Mouse (Mus musculus): ENCODE data around the gene Gsg1l.

The Gsg1l gene

DNA sequence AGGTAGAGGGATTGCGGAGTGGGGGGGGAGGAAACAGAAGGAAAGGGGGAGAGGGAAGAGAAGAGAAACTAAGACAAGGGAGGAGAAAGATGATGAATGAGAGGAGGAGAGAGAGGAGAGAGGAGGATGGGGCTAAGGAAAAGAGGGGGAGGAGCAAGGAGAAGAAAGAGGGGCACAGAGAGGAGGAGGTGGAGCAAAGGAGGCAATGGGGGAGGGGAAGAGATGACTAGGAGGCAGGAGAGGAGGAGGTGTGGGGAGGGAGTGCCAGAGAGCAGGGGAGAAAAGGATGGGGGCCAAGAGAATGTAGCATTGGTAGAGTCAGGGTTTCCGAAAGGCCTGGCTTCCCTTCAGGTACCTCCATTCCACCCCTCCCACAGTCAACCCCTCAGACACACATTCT, 147.9 kb downstream of the Gsg1l start:
- no peak for DNase-seq (ENCODE audit: low spot score)

DNA sequence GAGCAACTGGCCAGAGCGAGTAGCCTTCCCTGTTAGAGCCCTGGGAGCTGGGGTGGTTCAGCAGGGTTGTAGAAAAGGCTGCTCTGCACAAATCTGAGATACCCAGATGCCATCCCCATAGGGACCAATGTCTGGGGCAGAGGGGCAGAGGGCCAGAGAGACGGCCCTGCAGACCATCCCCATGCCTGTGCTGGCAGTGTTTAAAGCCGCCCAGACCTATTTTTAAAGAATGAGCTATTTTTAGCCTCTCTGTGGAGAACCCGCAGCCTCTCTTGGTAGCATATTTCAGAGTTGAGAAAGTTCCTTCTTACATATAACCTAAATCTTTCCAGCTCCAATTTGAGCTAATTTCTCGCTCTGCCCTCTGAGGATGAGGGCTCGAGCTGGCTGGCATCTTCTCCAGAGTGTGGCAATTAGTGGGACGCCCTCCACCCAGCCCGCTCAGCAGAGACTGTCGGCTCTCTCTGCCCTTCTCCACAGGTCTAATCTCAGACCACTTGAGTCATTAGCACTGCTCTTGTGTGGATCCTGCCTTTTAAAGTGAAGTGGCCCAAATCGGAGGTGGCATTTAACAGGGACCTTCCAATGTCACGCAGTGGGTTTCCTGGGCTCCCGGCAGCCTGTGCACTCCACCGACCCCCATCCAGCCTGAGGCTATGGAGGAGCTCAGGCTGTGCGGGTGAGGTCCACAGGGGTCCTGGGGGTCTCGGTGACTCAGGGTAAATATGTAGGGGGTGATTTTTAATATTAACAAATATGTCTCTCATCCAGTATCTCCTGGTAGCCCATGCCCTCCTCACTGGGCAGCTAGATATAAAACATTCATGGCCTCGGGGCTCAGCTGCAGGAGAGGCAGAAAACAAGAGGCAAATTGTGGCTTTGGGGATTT, 148.6 kb downstream of the Gsg1l start:
- DNase-seq (ENCODE audit: low spot score), result no peak

DNA sequence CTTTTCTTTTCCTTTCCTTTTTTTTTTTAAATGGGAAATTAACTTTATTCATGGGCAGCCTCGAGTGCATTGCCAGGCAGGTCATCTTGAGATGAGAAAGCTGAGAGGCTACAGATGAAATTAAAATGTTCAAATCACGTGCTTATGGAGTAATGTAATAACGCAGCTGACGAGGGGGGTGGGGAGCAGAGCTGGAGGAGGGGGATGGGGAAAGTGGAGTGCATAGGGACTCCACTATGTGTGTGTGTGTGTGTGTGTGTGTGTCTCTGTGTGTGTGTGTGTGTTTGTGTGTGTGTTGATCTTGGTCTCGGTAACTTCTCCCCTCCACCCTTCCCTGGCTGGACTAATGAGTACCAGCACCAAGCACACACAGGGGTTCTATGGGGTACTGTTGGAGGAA, 150.6 kb downstream of the Gsg1l start:
- no peak for DNase-seq (ENCODE audit: low spot score)

DNA sequence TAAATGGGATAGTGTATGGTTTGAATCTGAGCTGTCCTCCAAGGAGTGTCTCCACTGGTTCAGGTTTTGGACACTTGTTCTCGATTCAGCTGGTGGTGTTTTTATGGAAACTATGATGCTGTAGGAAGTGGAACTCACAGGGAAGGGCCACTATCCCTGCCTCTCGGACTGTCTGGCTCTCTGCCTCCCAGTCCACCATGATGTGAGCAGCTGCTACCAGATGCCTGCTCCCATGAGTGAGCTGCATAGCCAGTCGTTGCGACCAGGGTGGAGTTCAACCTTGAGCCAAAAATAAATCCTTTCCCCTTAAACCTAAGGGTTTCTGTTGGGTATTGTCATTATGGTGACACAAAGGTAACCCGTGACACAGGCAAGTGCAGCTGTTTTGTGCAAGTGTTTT, 158.2 kb downstream of the Gsg1l start:
- no peak for DNase-seq (ENCODE audit: low spot score)

DNA sequence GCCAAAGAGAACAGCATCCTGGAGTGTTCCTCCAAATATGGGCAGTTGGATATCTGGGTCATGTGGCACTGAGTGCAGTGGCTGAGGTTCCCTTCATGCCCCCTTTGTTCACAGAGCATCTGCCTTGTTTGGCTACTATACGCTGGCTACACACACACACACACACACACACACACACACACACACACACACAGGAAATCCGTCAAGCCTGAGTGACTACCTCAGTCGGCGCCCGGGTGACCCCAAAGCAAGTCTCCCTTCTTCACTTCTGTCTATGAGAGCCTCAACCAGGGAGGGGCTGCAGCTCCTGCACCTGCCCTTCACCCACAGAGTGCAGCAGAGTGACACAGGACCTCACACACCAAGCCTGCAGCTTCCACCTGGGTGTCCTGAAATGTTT, 161.4 kb downstream of the Gsg1l start:
- DNase-seq (ENCODE audit: low spot score), result no peak

DNA sequence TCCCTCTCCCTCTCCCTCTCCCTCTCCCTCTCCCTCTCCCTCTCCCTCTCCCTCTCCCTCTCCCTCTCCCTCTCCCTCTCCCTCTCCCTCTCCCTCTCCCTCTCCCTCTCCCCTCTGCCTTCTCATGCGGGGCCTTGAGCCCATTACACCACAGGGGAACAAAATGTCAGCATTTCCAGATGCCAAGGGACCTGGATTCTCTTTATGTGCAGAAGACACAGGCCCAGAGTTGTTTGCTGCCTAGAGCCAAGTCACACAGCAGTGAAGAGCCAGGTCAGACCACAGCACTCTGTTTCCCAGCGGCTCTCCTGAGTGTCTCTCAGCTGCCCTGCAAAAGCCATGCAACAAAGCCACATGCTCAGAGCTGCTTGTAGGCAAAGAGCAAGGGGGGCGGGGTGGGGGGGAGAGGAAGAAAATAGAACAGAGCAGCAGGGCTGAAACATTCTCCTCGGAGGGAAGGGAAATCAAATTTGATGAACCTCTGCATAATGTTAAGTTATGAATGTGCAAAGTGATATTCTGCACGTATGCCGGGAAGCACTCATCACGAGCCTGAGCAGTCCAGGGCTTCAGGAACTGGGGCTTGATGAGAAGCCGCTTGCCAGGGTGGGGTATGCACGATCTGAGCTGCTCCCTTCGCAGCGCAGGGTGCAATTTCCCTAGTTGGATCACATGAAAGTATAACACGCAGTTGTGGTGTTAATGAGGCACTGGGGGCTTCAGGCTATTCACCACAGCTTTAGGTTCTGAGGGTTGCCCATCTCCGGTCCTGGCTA, 181.6 kb downstream of the Gsg1l start:
- no peak for DNase-seq (ENCODE audit: low spot score)

DNA sequence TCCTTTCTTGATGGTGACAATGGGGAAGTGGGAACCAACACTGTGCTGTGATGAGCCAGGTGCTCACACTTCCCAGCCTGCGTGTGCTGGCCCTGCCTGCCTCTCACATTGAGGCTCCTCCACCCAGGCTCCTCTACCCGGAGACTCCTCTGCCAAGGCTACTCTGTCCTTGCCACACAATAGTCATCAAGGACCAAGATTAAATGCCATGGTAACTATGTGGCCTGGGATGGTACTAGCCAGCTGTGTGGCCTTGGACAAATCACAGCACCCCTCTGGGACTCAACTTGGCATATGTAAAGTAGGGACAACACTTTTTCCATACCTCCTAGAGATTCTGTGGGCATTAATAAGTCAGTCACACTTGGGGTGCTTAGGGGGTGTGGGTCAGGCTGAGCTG, 182.3 kb downstream of the Gsg1l start:
- no peak for DNase-seq (ENCODE audit: low spot score)

DNA sequence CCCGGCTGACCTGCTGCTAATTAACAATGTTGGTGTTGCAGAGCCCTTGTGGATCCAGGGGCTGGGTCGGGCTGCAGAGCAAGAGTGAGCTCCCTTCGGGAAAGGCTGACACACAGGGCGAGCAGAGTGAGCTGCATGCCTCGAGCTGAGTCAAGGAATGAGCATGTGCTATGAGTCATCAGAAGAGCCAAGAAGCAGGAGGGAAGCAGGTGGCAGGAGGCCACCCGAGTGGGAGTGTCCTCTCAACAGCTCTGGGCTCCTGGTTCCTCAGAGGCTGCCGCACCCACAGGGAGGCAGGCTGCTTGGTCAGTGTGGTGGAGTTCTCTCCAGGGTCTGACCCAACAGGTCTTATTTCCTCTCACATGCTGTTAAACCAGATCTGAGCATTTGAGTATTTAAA, 183.2 kb downstream of the Gsg1l start:
- peak; percentile 87 for DNase-seq (ENCODE audit: low spot score)

DNA sequence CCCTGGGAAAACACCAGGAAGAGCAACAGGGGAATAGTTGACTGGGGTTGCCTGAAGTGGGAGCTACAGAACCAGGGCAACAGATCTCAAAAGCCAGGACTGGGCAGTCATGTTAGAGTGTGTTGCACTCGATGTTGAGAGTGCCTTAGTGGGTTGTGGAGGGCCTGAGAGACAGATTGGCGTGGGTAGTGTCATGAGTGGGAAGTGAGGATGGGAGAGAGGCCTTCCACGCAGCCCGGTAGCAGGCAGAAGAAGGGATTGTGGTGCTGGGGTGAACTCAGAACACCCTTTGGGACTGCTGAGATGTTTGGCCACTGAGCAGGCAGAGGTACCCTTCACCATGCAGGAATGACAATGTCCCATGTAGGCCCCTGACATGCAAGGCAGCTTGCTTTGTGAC, 185.2 kb downstream of the Gsg1l start:
- DNase-seq (ENCODE audit: low spot score), result no peak

DNA sequence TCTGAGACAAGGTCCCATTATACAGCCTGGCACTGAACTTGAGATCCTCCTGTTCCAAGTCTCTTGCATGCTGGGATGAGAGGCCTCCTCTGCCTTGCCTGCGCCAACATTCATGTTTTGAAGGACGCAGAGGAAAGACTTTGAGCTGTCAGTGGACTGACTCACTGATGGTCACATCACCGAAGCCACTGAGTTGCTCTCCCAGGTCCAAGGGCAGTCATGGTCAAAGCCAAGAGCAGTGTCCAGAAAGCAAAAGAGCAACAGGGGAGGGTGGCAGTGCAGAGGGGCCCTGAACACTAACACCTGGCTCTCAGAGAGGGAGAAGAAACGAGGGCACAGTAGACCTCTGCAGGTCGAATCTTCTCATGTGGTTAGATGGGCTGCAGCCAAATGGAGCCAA, 188.6 kb downstream of the Gsg1l start:
- DNase-seq (ENCODE audit: low spot score), result no peak

DNA sequence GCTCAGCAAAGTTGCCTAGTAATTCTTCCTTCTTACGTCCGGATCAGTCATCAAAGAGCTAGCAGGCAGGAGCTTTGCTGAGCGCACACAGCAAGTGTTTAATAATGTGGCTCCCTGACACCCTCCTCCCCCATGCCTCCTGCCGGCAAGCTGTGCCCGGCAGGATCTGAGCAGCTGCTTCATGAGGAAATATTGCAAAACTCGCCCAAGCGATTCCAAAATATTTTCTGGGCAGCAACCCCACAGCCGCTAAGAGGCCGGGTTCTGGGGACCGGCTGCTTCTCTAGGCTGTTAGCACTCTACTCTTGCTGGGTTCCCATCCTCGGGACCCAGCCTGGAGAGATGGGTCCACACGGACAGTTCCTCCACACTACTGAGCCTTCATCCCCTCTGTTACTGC, 193.8 kb downstream of the Gsg1l start:
- peak; percentile 30 for DNase-seq (ENCODE audit: low spot score)

DNA sequence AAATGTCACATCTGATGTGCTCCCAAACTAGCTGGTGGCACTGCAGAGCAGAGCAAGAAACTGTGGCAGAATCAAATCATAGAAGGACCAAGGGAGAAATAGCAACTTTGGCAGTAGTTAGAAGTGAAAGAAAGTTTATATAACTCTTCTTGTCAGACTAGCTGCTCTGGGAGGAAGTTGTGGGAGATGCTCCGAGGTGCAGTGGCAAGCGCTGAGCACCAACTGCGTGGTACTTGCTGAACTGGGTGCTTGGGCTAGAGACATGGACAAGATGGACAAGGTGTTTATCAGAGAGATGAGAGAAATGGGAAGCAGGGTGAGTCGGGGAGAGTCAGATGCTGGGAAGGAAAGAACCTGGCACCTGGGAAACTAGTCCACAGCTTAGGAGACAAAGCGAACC, 194.4 kb downstream of the Gsg1l start:
- DNase-seq (ENCODE audit: low spot score), result no peak

DNA sequence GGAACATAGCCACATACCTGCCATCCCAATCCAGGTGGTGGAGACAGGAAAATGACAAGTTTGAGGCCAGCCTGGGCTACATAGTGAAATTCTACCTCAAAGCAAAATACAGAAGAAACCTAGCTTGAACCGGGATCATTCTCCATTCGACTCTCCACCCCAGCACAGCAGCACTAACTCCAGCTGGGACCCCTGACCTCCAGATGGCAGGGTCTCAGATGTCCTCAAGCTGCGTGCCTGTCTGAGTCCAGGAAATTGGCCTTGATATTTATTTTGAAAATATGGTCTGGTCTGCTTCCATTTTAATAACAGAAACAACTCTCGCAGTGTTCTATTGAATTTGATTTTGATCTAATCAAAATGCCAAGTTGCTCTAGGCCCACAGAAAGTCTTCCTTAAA, 195.1 kb downstream of the Gsg1l start:
- DNase-seq (ENCODE audit: low spot score), result no peak

DNA sequence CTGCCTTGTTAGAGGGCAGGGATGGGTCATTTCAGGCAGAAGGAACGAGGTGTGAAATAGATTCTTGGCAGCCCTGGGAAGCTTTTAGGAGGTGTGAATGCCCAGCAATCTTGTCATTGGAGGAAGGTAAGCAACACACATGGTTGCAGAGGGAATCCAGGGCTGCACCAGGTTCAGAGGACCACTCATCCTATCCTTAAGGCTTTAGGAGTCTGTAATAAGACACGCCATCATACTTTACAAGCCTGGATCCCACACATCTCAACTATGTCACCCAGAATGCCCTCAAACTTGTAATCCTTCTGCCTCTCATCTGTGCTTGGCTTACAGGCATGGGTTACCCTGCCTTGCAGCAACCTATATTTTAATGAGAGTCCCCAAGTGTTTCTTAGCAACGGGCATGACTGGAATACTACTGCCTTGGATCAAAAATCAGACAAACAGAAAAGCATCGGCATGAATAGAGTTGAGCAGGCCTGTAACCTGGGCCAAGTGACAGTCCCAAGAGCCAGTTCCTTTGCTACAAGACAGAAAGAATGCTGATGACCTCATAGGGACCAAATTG, 196.0 kb downstream of the Gsg1l start:
- no peak for DNase-seq (ENCODE audit: low spot score)

DNA sequence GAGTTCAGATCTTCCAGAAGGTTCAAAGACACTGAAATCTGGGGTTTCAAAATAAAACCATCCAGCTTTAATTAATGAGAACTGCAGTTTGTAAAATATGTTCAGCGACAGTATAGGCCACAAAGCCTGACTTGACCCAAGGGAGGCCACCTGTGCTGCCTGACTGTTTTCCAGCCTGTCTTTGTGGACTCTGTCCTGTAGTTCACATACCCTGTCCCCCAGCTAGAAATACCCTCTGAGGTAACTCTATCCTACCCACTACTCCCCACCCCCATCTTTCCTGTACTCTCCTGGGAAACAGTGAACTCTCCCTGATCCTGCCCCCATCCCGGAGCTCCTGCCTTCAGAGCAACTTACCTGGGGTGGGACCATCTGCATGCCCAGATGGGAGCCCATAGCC, 199.0 kb downstream of the Gsg1l start:
- DNase-seq (ENCODE audit: low spot score), result no peak

DNA sequence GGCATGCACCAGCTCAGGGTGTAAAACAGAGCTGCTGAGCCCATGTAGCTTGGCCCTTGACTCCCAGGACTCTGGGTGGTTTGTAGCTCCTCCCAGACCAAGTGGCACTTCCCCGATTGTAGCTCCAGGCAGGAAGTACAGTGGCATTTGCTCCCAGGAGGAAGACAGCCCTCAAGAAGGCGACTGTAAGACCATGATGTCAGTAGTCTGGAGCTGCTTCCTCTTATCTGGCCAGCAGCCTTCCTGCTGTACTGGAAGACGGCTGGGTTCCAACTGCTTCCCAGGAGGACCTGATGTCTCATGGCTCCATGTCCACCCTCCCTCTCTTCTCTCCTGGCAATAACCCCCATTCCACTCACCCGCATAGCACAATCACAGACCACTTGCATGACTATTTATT, 204.2 kb downstream of the Gsg1l start:
- DNase-seq (ENCODE audit: low spot score), result no peak

DNA sequence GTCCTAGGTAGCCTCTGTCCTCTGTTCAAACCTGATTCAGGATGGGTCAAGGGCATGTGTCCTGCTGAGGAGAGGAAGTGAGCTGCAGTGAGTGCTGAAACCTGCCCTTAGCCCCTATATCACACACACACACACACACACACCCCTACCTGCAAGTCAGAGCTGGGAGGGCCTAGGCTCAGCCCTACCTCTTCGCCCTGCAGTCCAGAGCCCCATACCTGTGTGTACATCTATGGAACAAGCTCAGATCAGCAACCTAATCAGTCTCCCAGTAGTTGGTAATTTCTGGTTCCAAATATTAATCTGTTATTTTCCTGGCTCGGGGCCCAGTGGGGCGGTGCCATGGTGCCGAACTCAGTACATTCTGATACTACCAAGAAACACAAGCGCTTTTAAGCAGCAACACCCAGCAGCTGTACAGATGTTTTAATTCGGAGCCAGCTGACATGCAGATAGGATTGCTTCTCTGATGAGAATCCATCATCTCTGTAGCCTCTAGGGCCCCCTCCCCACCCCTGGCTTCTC, 208.2 kb downstream of the Gsg1l start:
- no peak for DNase-seq (ENCODE audit: low spot score)

DNA sequence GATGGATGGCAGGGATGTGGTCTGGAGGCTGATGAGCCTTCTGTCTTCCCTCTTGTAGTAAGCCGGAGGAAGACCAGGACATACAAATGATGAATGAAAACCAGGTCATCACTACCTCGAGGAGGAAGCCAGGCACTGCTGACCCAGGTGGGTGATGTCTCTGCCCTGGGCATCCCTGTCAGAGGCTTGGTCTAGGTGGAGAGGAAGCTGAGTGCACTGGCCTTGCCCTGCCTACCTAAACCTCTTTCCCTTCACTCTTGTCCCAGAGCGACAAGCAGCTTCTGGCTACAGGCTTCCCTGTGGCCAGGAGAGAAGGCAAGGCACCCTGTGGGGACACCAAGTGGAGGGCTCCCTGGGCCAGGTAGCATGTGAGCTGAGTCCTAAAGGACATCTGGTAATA, 209.3 kb downstream of the Gsg1l start:
- DNase-seq (ENCODE audit: low spot score), result no peak

DNA sequence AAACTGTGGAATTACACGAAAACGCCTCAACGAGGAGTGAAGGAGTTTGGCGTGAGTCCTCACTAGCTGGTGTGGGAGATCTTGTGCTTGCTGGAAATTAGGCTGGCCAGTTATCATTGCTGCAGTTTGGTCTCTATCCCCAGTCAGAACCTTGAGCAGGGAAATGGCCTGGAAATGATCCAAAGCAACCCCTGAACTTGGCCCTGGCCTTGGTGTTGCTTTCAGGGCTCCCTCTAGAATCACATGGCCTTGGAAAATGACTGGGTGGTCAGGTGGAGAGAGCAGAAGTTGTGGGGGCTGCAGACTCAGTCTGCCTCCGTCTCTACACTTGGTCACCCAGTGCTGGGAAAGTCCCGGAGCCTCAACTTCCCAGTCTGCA, 210.0 kb downstream of the Gsg1l start:
- DNase-seq (ENCODE audit: low spot score), result no peak

DNA sequence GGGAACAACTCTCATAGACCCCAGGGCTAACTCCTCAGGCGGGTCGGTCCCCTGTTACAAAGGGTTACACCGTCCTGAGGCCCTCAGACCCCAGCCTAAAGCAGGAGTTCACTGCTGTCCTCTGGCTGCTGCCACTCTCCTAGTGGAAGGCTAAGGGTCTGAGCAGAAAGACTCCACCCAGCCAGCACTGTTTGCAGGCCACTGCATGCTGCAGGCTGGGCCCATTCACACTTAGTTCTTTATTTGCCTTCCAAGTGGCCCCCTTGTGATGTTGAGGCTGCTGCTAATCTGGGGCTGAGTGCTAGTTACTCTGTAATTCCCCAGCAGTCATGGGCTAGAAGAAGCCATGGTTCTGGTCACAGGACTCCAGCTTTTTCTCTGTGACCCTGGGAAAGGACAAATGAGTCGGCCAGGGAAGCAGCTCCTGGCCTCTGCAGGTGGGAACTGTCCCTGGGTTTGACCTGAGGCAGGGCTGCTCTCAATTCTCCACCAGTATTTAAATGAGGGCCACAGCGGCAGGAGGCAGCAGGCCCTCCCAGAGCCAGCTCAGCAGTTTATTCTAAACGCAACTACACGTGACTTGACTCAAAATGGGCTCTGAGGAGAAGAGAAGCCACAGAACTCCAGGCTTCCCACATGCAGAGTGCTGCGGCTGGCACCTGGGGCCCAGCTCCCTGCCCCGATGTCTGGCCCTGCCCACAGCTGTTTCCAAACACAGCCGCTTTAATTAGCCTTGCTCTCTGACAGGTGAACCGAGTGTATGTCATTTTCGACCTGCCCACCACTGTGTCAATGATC, 210.6 kb downstream of the Gsg1l start:
- no peak for DNase-seq (ENCODE audit: low spot score)

DNA sequence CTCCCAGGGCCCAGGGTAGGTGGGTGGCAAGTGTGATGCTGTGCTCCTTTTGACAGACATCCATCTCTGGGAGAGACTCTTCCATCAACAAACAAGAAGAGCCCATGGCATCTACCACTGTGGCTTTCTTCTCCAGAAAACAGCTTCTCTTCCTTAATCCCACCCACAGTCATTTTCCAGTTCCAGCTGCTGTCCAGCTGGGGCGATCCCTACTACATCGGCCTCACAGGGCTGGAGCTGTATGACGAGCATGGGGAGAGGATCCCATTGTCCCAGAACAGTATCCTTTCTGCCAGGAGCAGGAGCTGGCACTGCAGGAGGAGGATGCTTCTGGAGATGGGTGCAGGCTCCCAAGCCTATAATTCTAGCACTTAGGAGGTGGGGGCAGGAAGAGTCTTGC, 213.6 kb downstream of the Gsg1l start:
- DNase-seq (ENCODE audit: low spot score), result no peak

DNA sequence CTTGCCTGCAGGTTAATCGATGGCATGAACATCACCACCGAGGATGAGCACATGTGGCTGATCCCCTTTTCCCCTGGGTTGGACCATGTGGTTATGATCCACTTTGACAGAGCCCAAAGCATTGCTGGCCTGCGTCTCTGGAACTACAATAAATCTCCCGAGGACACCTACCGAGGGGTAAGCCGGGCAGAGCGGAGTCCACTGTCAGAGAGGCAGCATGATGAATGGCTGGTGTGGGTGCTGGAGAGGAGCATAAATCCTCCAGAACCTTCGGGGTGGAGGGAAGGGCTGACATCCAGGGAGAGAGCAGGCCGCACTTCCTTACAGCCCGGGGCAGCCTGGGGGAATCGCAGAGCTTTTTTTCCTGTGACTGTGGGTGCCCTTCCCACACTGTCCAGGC, 217.0 kb downstream of the Gsg1l start:
- DNase-seq (ENCODE audit: low spot score), result no peak
